Mouse (Mus musculus) bone marrow macrophage, adult 2 months (primary cell): Measurements from ENCODE around the gene Ccdc36.

Experiments
- CTCF ChIP-seq: IDR thresholded peaks from 2 replicates; pipeline ENCODE4 v1.5.1; 2012; ENCODE audit warnings: low read depth, mild to moderate bottlenecking, low read length, moderate library complexity
- POLR2A ChIP-seq: IDR thresholded peaks from 2 replicates; pipeline ENCODE4 v1.6.1; 2012; ENCODE audit warnings: mild to moderate bottlenecking, low read depth, low read length, borderline replicate concordance

DNA sequence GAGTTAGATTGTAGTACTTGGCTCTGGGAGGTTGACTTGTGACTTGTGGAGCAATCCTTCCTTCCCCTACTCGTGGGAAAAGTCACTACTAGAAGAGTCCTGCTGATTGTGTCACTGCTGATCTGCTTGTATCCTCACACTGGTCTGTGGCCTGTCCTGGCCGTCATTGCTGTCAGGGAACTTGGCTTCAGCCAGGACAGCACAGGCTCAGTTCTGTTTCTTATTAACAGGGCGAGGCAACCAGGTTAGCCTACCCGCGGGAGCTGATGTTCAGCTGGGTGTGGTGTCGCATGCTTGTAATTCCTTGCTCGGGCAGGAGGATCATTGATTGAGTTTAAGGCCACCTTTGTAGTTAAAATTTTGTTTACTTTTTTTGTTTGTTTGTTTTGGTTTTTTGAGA lies 43.3 kb downstream of the Ccdc36 start:
- no peak for TF ChIP-seq POLR2A
- no peak for TF ChIP-seq CTCF
